17 mouse cellular contexts compared by ENCODE assay signal in the genomic region with DNA sequence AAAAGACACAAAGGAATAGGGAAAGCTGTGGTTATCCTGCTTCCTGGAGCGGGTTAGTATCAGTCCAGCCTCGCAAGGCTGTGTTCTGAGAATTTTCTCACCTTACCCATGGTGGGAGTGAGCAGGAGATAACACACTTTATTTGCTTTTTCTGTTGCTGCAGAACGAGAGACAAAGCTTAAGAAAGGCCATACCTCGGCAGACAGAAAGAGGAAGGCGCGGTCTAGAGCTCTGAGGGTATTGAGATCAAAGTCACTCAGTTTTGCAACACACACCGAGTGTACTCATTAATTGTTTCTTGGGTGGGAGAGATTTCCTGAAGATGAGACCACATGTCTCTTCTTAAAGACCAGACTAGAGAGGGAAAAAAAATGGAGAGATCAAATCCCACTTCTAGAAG. TPM values are rescaled to one million over a fixed set of nuclear protein-coding genes. Genes with fewer than 3 reads are reported as not detected.
DNase-seq lines count a peak whose midpoint lies in the region; ATAC-seq lines count a peak whose summit lies in the region.
"Had no signal": no experiment of that assay in that cellular context is flagged by ENCODE, and none has a peak within 500 bp of the region (broad histone marks: within the 10 kb centered on the region; RNA-seq: fewer than 3 reads in every experiment).

No protein-coding gene starts in this region.

- H3K27me3 ChIP-seq in intestine, embryonic 15.5 days (replicated peaks) = no peaks in the 10 kb centered on the region
- no peaks in the 10 kb centered on the region for H3K27me3 ChIP-seq in stomach, embryonic 14.5 days (ENCODE audit: control insufficient read depth, insufficient read depth, low read length)
- no peaks in the 10 kb centered on the region for H3K27me3 ChIP-seq in hindbrain, embryonic 13.5 days
- H3K27me3 ChIP-seq: forebrain, embryonic 15.5 days; heart, embryonic 15.5 days; hindbrain, embryonic 12.5 days; limb, embryonic 13.5 days had no signal

- intact Hi-C loops in left cerebral cortex, postnatal 14 days (cut with DNase I) = no loop called here

- no peaks in the 10 kb centered on the region for H3K9me3 ChIP-seq in intestine, embryonic 15.5 days
- no peaks in the 10 kb centered on the region for H3K9me3 ChIP-seq in stomach, embryonic 14.5 days (ENCODE audit: control insufficient read depth, low read depth, low read length)
- no peaks in the 10 kb centered on the region for H3K9me3 ChIP-seq in hindbrain, embryonic 13.5 days
- H3K9me3 ChIP-seq: forebrain, embryonic 15.5 days; heart, embryonic 15.5 days; hindbrain, embryonic 12.5 days; limb, embryonic 13.5 days had no signal

- DNase-seq in lung, postnatal 36 days = peak; percentile 32
- no peak for DNase-seq in lung, postnatal 10 days
- DNase-seq in T-cell, adult 2 months (ENCODE audit: low spot score) = peak; percentile 45
- DNase-seq in left cerebral cortex, postnatal 14 days (ENCODE audit: low spot score in 2 of 2) = no peak
- DNase-seq: cerebellum, postnatal 14 days; heart, adult 11 months had no signal

- no peak overlapping the region for H3K9ac ChIP-seq in intestine, embryonic 15.5 days
- H3K9ac ChIP-seq in stomach, embryonic 14.5 days (replicated peaks; ENCODE audit: low read depth, low read length) = no peak overlapping the region
- H3K9ac ChIP-seq in hindbrain, embryonic 13.5 days = no peak overlapping the region
- H3K9ac ChIP-seq: forebrain, embryonic 15.5 days; heart, embryonic 15.5 days; hindbrain, embryonic 12.5 days; limb, embryonic 13.5 days had no signal

- H3K36me3 ChIP-seq in intestine, embryonic 15.5 days = no peaks in the 10 kb centered on the region
- H3K36me3 ChIP-seq in stomach, embryonic 14.5 days (ENCODE audit: control insufficient read depth, insufficient read depth, low read length) = no peaks in the 10 kb centered on the region
- H3K36me3 ChIP-seq in hindbrain, embryonic 13.5 days = no peaks in the 10 kb centered on the region
- H3K36me3 ChIP-seq: forebrain, embryonic 15.5 days; heart, embryonic 15.5 days; hindbrain, embryonic 12.5 days; limb, embryonic 13.5 days had no signal

- no peak overlapping the region for H3K4me2 ChIP-seq in intestine, embryonic 15.5 days (replicated peaks)
- no peak overlapping the region for H3K4me2 ChIP-seq in stomach, embryonic 14.5 days (replicated peaks; ENCODE audit: low read depth, low read length)
- H3K4me2 ChIP-seq in hindbrain, embryonic 13.5 days = no peak overlapping the region
- H3K4me2 ChIP-seq: forebrain, embryonic 15.5 days; heart, embryonic 15.5 days; hindbrain, embryonic 12.5 days; limb, embryonic 13.5 days had no signal

- no peaks in the 10 kb centered on the region; the same call in 1 of the 2 replicates for H3K4me1 ChIP-seq in intestine, embryonic 15.5 days (replicated peaks)
- no peaks in the 10 kb centered on the region for H3K4me1 ChIP-seq in stomach, embryonic 14.5 days (ENCODE audit: control insufficient read depth, insufficient read depth, low read length)
- peaks cover 15% of the 10 kb centered on the region for H3K4me1 ChIP-seq in hindbrain, embryonic 13.5 days (replicated peaks)
- H3K4me1 ChIP-seq: heart, embryonic 15.5 days had no signal

- WGBS in intestine, embryonic 15.5 days = 59% methylated on average over 7 of the region's 7 CpGs
- WGBS in stomach, embryonic 14.5 days = 58% methylated on average over 7 of the region's 7 CpGs
- 84% methylated on average over 7 of the region's 7 CpGs for WGBS in hindbrain, embryonic 13.5 days

- H3K27ac ChIP-seq in intestine, embryonic 15.5 days = peak overlapping the region; percentile 52
- H3K27ac ChIP-seq in stomach, embryonic 14.5 days (ENCODE audit: low read length) = peak overlapping the region; percentile 84; the same call in 1 of the 2 replicates
- H3K27ac ChIP-seq in hindbrain, embryonic 13.5 days = no peak overlapping the region
- H3K27ac ChIP-seq: forebrain, embryonic 15.5 days; heart, embryonic 15.5 days; hindbrain, embryonic 12.5 days; left cerebral cortex, adult 2 months; limb, embryonic 13.5 days; macrophage had no signal

- ATAC-seq in intestine, embryonic 15.5 days = peak; percentile 57
- ATAC-seq in stomach, embryonic 14.5 days (ENCODE audit: insufficient number of reproducible peaks, insufficient read depth, low FRiP score, low read depth) = peak; percentile 33; the same call in 1 of the 2 replicates
- ATAC-seq in hindbrain, embryonic 13.5 days (ENCODE audit: low FRiP score) = no peak
- ATAC-seq: activated CD4-positive, CD25-positive, alpha-beta regulatory T cell, adult 4 months; forebrain, embryonic 15.5 days; midbrain, embryonic 16.5 days had no signal

- H3K4me3 ChIP-seq in intestine, embryonic 15.5 days (replicated peaks) = no peak overlapping the region
- no peak overlapping the region for H3K4me3 ChIP-seq in stomach, embryonic 14.5 days (ENCODE audit: low read depth, low read length)
- no peak overlapping the region for H3K4me3 ChIP-seq in hindbrain, embryonic 13.5 days
- H3K4me3 ChIP-seq: forebrain, embryonic 15.5 days; heart, embryonic 15.5 days; hindbrain, embryonic 12.5 days; left cerebral cortex, adult 2 months; limb, embryonic 13.5 days had no signal

RNA-seq across cellular contexts. Expression of a gene that starts 37.8 kb away (rescaled TPM):
- polyA plus RNA-seq in intestine, embryonic 15.5 days (2015; fragmentation: Nextera tagmentation; extraction: Ambion mirVana) = 43.9 and 47.9 TPM in 2 replicates
- polyA plus RNA-seq in stomach, embryonic 14.5 days (2014; fragmentation: Nextera tagmentation; extraction: Ambion mirVana) = 101 and 103 TPM in 2 replicates
- polyA plus RNA-seq in hindbrain, embryonic 13.5 days (2015; fragmentation: Nextera tagmentation; extraction: Ambion mirVana) = 51.8 and 52.7 TPM in 2 replicates
- total RNA-seq in left cerebral cortex, postnatal 14 days (2021) = 10 to 100 TPM; 34.6 to 36.9 TPM

Comparison
In these comparisons a context has a peak if more than half of its experiments do, and no peak if none do; other contexts are left out.
1. DNase-seq: peak in lung, postnatal 36 days (single experiment) and T-cell, adult 2 months (single experiment); none in lung, postnatal 10 days (single experiment) and left cerebral cortex, postnatal 14 days (0 of 2).